ENCODE assay signal across 18 mouse cellular contexts in genomic region chr7:88940196-88940595, GRCm38 (mm10).
"Had no signal": no experiment of that assay in that cellular context is flagged by ENCODE, and none has a peak within 500 bp of the region (broad histone marks: within the 10 kb centered on the region; RNA-seq: fewer than 3 reads in every experiment).

No protein-coding gene starts in this region.

- DNase-seq: liver, postnatal 0 days; lung, adult 2 months; lung, postnatal 14 days; lung, postnatal 36 days; right cerebral cortex, postnatal 14 days; thymus, adult 2 months; thymus, postnatal 25 days; thymus, postnatal 4 days had no signal

- H3K27ac ChIP-seq: liver, embryonic 15.5 days; lung, embryonic 15.5 days; macrophage; midbrain, embryonic 10.5 days; midbrain, embryonic 13.5 days; midbrain, embryonic 15.5 days; neural tube, embryonic 12.5 days; stomach, embryonic 15.5 days; stomach, postnatal 0 days had no signal

- H3K4me3 ChIP-seq: liver, embryonic 15.5 days; lung, embryonic 15.5 days; midbrain, embryonic 10.5 days; midbrain, embryonic 13.5 days; midbrain, embryonic 15.5 days; neural tube, embryonic 12.5 days; stomach, embryonic 15.5 days had no signal

- H3K4me1 ChIP-seq: liver, embryonic 15.5 days; lung, embryonic 15.5 days; midbrain, embryonic 10.5 days; midbrain, embryonic 13.5 days; midbrain, embryonic 15.5 days; neural tube, embryonic 12.5 days; stomach, embryonic 15.5 days had no signal

- ATAC-seq: liver, postnatal 0 days; lung, postnatal 0 days; midbrain, embryonic 13.5 days; midbrain, embryonic 15.5 days had no signal
